Mouse (Mus musculus): ENCODE measurements around the gene Gstp2.

Gstp2 gene

GRCm38 (mm10) chr19:4045966-4046865 is at the start of gene Gstp2:
Gene Gstp2 (minus strand): TSS chr19:4046023.
- DNase-seq (ENCODE audit: low spot score) = peak; percentile 59

- DNase-seq (ENCODE audit: low spot score) = no peak
These were observed 49.0 kb upstream of the Gstp2 start for GRCm38 (mm10) chr19:4094774-4095303.

GRCm38 (mm10) chr19:4094348-4094747 is 48.5 kb upstream of the Gstp2 start:
- DNase-seq (ENCODE audit: low spot score) = no peak

- no peak for DNase-seq (ENCODE audit: low spot score)
These were observed 47.9 kb upstream of the Gstp2 start for GRCm38 (mm10) chr19:4093772-4094171.

- DNase-seq (ENCODE audit: low spot score) = no peak
These were observed 46.9 kb upstream of the Gstp2 start for GRCm38 (mm10) chr19:4092750-4093149.

- DNase-seq (ENCODE audit: low spot score) = no peak
These were observed 45.6 kb upstream of the Gstp2 start for GRCm38 (mm10) chr19:4091383-4091782.

- no peak for DNase-seq (ENCODE audit: low spot score)
These were observed 44.6 kb upstream of the Gstp2 start for GRCm38 (mm10) chr19:4090446-4090845.

- DNase-seq (ENCODE audit: low spot score) = no peak
These were observed 43.3 kb upstream of the Gstp2 start for GRCm38 (mm10) chr19:4089128-4089527.

- no peak for DNase-seq (ENCODE audit: low spot score)
These were observed 42.3 kb upstream of the Gstp2 start for GRCm38 (mm10) chr19:4088146-4088545.

GRCm38 (mm10) chr19:4087090-4087489 is 41.3 kb upstream of the Gstp2 start:
- no peak for DNase-seq (ENCODE audit: low spot score)

GRCm38 (mm10) chr19:4086156-4086555 is 40.3 kb upstream of the Gstp2 start:
- no peak for DNase-seq (ENCODE audit: low spot score)

- DNase-seq (ENCODE audit: low spot score) = no peak
These were observed 39.2 kb upstream of the Gstp2 start for GRCm38 (mm10) chr19:4084984-4085383.

- DNase-seq (ENCODE audit: low spot score) = no peak
These were observed 38.0 kb upstream of the Gstp2 start for GRCm38 (mm10) chr19:4083826-4084225.

- DNase-seq (ENCODE audit: low spot score) = no peak
These were observed 37.5 kb upstream of the Gstp2 start for GRCm38 (mm10) chr19:4083316-4083715.

- no peak for DNase-seq (ENCODE audit: low spot score)
These were observed 36.6 kb upstream of the Gstp2 start for GRCm38 (mm10) chr19:4082219-4082965.

- DNase-seq (ENCODE audit: low spot score) = no peak
These were observed 35.6 kb upstream of the Gstp2 start, which contains the start of gene Cabp2 for GRCm38 (mm10) chr19:4081394-4081793. Gene Cabp2 (plus strand): TSS chr19:4081578.

- DNase-seq (ENCODE audit: low spot score) = peak; percentile 37
These were observed 34.7 kb upstream of the Gstp2 start for GRCm38 (mm10) chr19:4080511-4081009.

GRCm38 (mm10) chr19:4079594-4079993 is 33.8 kb upstream of the Gstp2 start:
- DNase-seq (ENCODE audit: low spot score) = peak; percentile 54

- no peak for DNase-seq (ENCODE audit: low spot score)
These were observed 29.7 kb upstream of the Gstp2 start for GRCm38 (mm10) chr19:4075531-4075930.

GRCm38 (mm10) chr19:4072706-4073424 is 27.0 kb upstream of the Gstp2 start:
- DNase-seq (ENCODE audit: low spot score) = no peak

- no peak for DNase-seq (ENCODE audit: low spot score)
These were observed 25.6 kb upstream of the Gstp2 start for GRCm38 (mm10) chr19:4071406-4071805.

- DNase-seq (ENCODE audit: low spot score) = no peak
These were observed 24.9 kb upstream of the Gstp2 start for GRCm38 (mm10) chr19:4070756-4071155.

Data from spleen, adult 12 weeks (tissue).